Mouse (Mus musculus) G1E (cell line): ENCODE data around the gene Arhgap24.

Experiments used
- CTCF ChIP-seq: IDR thresholded peaks from 2 replicates; pipeline ENCODE4 v1.5.1; 2012; ENCODE audit warnings: low read depth, low read length, inconsistent platforms, mixed read lengths
- GATA1 ChIP-seq: IDR thresholded peaks from 2 replicates; pipeline ENCODE4 v1.6.1; 2012; ENCODE audit warnings: borderline replicate concordance, low read length, inconsistent platforms, mixed read lengths
- TAL1 ChIP-seq: conservative IDR thresholded peaks from 2 replicates; pipeline ENCODE4 v1.6.1; 2012; ENCODE audit warnings: low read depth, low read length, inconsistent platforms, mixed read lengths

GRCm38 (mm10) chr5:102664988-102665726 is 184.0 kb downstream of the Arhgap24 start:
- no peak for TF ChIP-seq CTCF
- TF ChIP-seq TAL1 = no peak
- TF ChIP-seq GATA1 = no peak
